Mouse (Mus musculus) kidney, adult 18-20 months (tissue): ENCODE measurements around the gene Timmdc1.
A peak's percentile ranks its signal among the peaks of the same experiment; 100 is the strongest.

Source experiments
- DNase-seq: peaks from one replicate; pipeline ENCODE4 v3.0.0; 2021

Timmdc1 gene

DNA sequence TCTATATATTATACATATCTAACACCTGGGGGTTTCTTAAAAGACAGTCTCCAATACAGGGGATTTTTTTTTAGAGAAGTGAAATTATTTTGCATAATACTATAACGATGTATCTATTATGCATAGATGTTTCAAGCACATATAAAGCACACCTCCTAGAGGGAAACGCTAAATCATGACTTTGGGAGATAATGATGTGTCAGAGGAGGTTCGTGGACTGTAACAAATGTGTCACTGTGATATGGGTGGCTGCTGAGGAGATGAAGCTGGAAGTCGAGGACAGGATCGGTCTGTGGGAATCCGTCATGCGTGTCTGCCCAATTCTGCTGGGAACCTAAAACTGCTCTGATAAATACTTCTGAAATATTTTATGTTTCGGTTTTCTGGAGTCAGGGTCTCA is 60.7 kb downstream of the Timmdc1 start:
- DNase-seq: no peak

DNA sequence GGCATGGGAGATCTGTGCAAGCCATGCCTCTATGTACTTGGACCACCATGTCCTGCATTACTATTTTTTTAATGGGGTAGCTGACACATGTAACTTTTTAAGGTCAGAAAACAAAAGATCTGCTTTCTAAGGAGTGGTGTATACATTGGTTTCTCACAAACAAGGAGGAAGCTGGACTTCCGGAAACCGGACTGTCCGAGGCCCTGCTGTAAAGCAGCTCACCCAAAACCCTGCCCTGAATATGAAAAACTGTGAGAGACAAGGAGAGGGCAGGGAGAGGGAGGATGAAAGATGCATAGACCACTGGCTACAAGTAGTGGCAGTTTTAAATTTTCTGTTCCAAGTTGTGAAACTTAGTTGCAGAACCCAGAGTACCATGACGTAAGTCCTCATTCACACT is 62.5 kb downstream of the Timmdc1 start:
- DNase-seq: no peak

DNA sequence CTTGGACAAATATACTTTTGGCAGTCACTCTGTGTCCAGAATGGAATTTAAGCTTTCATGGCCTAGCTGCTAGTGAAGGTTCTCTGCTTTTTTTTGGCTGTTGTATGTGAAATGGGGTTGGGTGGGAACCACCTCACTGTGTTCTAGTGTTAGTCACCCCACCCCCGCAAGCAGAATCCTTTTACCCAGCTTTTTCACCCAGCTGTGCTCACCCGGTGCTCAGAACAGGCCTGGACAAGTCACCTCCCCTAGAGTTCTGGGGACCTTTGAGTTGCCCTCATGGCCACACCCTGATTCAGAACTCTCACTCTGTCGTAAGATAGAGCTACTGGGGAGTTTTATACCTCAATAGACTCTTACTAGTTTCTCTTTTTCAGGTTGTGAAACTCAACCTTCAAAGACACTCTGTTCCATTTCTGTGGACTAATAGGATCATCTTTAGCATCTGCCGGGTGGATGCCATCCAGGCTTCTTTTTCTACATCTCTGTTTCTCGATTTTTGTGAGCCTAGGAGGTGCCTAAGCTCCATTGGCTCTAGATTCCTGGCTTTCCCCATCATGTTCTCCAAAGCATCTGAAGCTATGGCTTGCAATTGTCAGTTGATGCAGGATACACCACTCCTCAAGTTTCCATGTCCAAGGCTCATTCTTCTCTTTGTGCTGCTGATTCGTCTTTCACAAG is 63.7 kb downstream of the Timmdc1 start:
- no peak for DNase-seq

DNA sequence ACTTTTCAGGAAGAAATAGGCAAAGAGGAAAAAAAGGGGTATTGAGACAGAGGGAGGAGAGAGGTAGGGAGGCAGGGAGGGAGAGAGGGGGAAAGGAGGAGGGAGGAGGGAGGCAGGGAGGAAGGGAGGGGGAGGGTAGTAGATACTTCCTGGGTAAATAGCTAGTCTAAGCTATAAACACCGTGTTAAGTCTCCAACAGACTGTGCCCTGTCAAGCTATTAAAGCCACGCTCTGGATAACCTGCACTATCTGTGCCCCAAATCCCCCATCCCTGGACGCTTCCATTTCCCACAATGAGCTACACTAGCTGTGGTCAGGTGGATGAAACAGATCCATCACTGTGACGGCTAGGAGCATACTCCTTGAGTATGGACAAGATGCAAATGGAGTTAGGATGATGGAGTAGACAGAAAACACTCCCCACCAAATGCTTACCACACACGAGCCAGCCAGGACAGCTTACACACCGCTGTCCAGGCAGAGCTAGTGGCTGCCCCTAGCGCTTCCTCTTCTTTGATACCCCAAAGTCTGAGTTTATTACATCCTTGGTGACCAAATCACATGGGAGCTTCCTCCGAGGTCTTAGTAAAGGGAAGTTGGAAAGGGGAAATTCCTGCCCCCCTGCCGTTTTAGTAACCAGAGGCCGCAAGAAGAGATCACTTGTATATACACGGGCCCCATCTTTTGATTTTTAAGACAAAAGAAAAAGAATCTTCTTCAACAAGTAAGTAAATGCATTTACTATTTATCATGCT is 65.5 kb downstream of the Timmdc1 start:
- no peak for DNase-seq

DNA sequence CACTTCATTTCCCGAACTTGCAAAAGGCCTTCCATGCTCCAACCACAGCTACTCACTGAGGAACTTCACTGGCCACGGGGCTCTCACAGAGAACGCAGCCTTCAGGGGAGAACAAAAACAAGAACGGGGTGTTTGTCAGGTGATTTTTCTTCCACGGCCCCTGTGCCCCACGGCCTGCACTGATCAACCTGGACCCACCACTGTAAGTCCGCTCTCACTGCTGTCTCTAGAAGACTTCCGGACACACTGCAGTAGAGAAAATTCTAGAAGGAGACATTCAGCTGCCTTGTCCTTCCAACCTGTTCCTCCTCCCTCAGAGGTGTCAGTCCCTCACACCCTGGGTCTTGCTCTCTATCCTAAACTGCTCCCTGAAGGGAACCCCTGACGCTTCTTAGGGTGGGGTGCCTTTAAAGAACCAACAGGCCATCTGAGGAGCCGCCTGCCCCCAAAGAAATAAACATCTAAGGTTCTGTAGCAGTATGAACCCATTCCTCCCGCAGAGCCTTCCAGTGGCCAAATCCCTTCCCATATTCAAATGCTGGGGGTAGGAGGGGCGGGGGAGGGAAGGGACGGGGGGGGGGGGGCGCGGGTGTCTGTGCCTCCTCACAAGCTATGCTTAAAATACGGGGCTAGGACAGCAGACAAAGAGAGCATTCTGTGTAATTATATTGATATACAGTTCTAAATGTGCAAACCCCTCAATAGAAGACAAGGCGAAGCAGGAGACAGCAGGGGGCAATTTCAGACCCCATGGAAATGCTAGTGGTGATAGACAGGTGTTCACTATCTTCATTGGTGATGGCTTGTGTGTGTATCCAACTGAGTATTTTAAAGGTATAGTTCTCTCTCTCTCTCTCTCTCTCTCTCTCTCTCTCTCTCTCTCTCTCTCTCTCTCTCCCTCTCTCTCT is 66.7 kb downstream of the Timmdc1 start, which contains the start of gene Cd80:
Gene Cd80, plus strand, starts transcription at position 51 of the 908 bp plus-strand sequence.
- no peak for DNase-seq

DNA sequence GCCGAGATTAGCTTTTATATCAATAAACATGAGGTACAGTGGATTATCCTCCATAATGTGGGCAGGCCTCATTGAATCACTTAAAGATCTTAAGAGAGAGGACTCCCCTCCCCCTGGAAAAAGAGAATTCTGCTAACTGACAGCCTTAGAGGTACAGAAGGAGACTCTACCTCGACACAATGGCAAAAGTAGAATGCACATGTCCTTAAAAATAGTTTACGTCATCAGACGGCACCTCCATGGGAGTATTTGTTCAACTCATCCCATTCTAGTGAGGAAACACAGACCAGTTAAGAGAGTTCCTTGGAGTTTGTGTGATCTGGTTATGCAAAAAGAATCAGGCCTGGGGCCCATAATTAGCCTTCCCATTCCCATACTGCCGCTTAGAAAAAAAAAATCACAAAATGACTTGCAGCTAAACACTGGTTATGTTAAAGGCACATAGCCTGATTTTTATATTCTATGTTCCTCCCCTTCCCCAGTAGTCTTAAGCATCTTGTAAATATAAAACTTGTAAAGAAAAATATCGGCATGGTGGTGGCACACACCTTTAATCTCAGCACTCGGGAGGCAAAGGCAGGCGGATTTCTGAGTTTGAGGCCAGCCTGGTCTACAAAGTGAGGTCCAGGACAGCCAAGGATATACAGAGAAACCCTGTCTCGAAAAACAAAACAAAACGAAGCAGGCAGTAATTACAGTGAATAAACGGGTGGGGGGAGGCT is 67.8 kb downstream of the Timmdc1 start:
- no peak for DNase-seq

DNA sequence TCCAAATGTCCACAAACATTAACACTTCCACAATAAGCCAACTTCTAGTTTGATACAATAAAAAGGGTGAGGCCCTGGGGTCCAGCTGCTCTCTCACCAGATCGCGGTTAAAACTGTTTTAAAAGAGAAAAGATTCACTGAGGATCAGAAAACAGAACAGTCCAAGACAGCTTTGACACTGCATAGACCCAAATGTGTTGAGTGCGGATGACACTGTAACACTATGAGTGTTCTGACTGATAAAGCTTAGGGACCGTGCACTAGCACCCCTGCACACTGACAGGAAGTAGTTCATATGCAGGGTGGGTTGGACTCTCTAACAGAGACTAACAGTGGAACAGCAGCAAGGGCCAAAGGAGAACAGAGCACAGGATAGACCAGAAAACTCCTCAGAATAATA is 68.5 kb downstream of the Timmdc1 start:
- DNase-seq: no peak

DNA sequence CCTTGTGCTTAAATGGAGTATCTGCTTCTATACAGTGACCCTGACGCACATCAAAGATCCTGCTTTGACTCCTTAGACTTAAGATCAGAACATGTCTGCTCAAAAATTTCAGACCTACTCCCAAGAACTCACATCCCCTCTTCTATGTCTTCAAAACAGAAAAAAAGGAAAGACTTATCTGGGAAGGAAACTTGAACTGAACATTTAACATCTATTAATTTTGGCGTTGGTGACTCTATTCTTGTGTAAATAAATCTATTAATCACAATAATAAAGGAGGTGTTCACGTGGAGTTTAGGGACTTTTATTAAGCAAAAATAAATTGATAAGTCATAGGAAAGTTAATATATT is 69.3 kb downstream of the Timmdc1 start:
- no peak for DNase-seq

DNA sequence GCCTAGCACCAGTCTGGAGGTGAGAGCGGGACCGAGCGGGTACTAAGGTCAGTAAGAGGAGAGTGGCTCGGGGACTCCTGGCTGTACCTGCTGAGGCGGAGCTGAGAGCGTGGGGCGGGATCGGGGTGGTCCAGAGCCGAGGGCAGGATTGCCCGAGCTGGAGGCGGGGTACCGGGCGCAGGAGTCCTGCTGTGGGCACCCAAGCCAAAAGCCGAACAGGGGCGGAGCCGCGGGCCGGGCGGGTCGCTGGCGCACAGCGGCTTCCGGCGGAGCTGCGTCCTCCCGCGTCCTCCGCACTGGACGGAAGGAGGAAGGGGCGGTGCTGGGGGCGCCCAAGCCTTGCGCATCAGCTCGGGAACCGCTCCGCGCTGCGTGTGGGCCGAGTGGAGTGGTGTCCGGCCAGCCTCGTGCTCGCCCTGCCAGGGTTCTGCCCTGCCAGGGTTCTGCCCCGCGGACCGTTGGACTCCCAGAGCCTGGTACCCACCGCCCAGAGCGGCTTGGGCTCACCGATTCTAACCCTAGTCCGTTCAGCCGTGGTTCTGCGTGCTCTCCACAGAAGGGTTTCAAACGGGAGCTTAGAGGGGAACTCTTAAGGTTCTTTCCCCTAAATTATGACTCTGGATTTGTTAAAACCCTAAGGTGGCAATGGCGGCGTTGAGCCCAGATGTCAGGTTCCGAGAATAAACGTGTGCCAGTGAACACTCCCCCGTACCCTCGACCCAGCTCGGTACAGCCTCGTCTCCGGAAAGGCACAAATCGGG is 69.8 kb downstream of the Timmdc1 start, which contains the start of gene Adprh:
Gene Adprh, minus strand, starts transcription at position 262 of the 761 bp plus-strand sequence.
- peak; percentile 96 for DNase-seq

DNA sequence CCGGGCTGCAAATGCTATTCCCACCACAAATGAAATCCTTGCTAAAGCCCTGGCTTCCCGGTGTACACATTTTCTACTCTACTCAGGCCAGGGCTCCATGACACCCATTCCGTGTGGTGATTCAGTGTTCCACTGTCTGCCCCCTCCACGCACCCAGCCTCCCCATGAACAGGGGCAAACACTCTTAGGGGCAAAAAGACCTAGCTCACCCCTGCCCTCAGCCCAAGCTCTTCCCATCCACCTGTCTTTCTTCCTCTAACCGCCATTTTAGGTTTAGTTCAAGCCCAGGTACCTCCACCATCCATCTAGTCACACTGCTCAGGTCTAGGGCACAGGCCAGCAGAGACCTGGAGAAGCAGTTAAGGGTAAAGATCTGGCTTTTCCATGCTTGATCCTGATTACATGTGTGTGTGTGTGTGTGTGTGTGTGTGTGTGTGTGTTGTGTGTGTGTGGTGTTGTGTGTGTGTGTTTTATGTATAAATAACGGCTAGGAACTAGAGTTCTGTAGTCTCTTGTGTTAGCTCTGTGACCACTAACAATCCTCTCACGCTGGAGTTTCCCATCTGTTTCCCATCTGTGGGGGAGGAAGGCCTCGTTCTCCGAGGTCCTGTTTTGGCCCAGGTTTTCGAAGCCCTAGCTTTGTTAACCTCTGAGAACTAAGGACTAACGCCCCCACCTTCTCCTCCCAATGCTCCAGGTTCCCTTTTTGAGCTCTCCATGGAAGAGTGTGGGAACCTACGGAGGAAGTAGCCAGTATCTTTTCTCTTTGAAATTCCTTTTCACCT is 70.8 kb downstream of the Timmdc1 start:
- DNase-seq: no peak

DNA sequence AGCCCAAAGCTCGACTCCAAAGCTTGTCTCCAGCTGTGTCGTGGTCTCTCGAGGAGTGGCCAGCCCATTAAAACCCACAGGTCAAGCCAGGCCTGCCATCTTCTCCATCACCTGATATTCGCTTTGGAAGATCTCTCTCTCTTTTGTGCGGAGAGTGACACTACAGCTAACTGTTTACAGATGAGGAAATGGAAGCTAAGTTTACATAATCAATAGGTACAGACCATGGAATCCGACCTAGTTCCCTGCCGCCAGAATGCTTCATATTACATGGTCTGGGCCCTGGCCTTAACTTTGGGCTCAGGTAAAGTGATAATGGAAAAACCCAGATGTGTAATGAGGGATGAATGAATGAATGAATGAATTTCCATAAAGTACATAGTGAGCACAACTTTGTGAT is 71.8 kb downstream of the Timmdc1 start:
- no peak for DNase-seq

DNA sequence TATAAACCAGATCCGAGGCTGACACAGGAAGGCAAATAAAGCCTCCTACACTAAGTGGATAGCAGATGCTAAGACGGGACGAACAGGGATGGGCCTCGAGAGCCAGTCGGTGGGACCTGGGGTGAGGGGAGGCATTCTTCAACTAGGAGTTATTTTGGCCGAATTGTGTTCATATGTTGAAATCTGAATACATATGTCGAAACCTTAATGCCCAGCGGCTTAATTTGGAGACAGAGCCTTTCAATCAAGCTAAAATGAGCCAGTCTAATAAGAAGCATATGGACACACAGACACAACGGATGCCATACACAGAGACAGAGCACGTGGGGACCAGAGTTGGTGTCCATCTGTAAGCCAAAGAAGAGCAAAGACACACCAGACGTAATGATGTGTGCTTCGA is 74.0 kb downstream of the Timmdc1 start:
- DNase-seq: no peak
